ENCODE assay signal across 8 mouse cellular contexts in genomic region chr19:41089833-41090232, GRCm38 (mm10). TPM values are rescaled to one million over a fixed set of nuclear protein-coding genes. Genes with fewer than 3 reads are reported as not detected.
DNase-seq lines count a peak whose midpoint lies in the region; ATAC-seq and TF ChIP-seq lines count a peak whose summit lies in the region.

No protein-coding gene starts in this region.

- peaks cover 46% of the 10 kb centered on the region for H3K27me3 ChIP-seq in C2C12 (ENCODE audit: control insufficient read depth, insufficient read depth, insufficient read length)

- no peaks in the 10 kb centered on the region for H3K79me3 ChIP-seq in C2C12 (ENCODE audit: low read depth)

- peak; percentile 74 for DNase-seq in CD4-positive, CD25-positive, alpha-beta regulatory T cell, adult 2 months (ENCODE audit: low read depth, low spot score)
- peak; percentile 37 for DNase-seq in c-Kit-positive CD71-positive TER-119-positive erythroid progenitor cells, embryonic 14.5 days (ENCODE audit: low spot score)
- DNase-seq in frontal cortex, postnatal 25 days (ENCODE audit: low spot score in 2 of 2): peak; percentile 48 to 61
- DNase-seq in layer of hippocampus, adult 2 months (ENCODE audit: low spot score in 2 of 2): peak; percentile 61 to 77
- DNase-seq in lung, postnatal 14 days: peak; percentile 72
- DNase-seq in right cerebral cortex, postnatal 25 days: peak; percentile 46

- no peak for ATAC-seq in CD4-positive, CD25-positive, alpha-beta regulatory T cell, adult 4 months

- no peak overlapping the region for H3K27ac ChIP-seq in layer of hippocampus, adult 2 months

- H3K36me3 ChIP-seq in C2C12 (ENCODE audit: control insufficient read depth, insufficient read depth): no peaks in the 10 kb centered on the region

- no peak overlapping the region for H3K4me3 ChIP-seq in C2C12 (ENCODE audit: insufficient read depth, poor library complexity, severe bottlenecking)
- no peak overlapping the region for H3K4me3 ChIP-seq in layer of hippocampus, adult 2 months

- peak; percentile 53 for TF ChIP-seq CTCF in C2C12 (IDR thresholded peaks at IDR 0.05; ENCODE audit: control insufficient read depth, insufficient read depth, insufficient read length)
- TF ChIP-seq CTCF in layer of hippocampus, adult 2 months (conservative IDR thresholded peaks at IDR 0.05): peak; percentile 93

- no peak overlapping the region for H3ac ChIP-seq in C2C12 (ENCODE audit: control insufficient read depth, insufficient read length, low read depth)

- no peaks in the 10 kb centered on the region for H3K79me2 ChIP-seq in C2C12 (ENCODE audit: control insufficient read depth, insufficient read depth)

TF ChIP-seq in C2C12, 6 proteins besides CTCF, POLR2A, EP300 and RAD21:
- TF ChIP-seq CEBPB (IDR thresholded peaks at IDR 0.05; ENCODE audit: low read depth): no peak
- no peak for TF ChIP-seq MYOG (IDR thresholded peaks at IDR 0.05; ENCODE audit: control insufficient read depth, extremely low read depth, insufficient read length)
TF ChIP-seq in C2C12: peak in this region for 0.

RNA-seq across cellular contexts. Expression of gene Opalin, which starts 12.9 kb away (rescaled TPM):
- polyA plus RNA-seq in CD4-positive, CD25-positive, alpha-beta regulatory T cell, adult 4 months (2017; shearing (Covaris generic)): not detected
- not detected for polyA plus RNA-seq in C2C12 (2012; fragmentation: generic; extraction: Trizol)
- 10 to 100 TPM in 1 of 2 experiments, 1 to 10 TPM in 1; 8.8 to 10.8 TPM for total RNA-seq in layer of hippocampus, adult 2 months (2021)
